Mouse (Mus musculus): ENCODE measurements at regions not wholly inside any gene's neighbourhood (a gene's known extent, or its start where the extent isn't known, plus 50 kb on each side); places are given as distances from the start of the nearest gene placed in this dataset.

DNA sequence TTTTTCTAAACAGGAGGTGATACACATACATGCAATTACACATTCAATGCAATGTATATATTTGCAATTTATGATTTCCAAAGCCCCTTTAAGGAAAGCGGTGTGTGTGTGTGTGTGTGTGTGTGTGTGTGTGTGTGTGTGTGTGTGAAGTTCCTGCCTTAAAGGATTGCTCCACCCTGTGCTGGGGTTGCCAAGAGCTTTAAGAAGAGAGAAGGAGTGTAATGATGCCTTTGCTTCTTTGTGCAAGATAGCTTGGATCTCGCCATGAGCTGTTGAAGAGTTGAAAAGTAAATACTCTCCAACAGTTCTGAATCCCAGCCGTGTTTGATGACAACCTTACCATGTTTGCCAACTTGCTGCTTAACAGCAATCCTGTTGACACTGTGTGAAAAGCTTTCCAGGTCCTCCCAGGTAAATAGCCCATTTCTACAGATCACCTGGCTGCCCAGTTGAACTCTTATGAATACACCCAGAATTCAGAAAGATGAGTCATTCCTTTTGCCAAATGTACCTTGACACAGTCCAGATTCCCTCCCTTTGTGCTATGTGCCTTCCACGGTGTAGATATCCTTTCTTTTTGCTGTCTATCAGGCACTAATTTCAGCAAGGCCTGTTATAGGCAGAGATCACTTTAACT lies 216.3 kb downstream of the Ikzf2 start:
- DNase-seq = no peak

DNA sequence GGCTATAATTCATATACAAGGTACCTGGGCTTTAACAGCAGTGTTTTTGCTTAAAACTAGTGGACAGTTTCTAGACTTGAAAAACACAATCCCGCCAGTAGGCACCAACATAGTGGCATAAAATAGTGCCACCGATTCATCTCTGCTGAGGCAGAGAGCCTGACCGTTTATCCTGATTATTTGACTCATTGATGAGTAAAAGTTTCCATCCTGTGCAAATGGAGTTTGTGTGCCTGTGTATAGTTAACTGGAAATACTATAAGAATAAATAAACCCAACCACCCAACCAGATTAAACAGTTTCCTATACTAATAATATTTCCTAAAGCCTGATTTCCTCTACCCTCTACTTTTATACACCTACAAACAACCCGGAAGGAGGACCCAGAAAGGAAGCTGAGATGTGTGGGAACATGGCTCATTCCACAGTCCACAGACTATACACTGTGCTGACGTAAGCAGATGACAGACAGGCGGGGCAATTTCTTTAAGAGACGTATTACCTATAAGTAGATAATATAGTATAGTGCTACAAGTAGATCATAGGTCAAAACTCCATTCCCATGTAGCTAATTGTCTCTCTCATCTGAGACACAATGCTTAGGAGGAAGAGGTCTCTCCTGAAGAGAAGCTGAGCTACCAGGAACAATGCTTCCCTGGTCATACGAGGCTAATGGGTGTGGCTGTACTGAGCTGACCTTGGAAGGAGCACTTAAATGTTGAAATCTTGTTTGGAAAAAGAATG lies 217.7 kb downstream of the Ikzf2 start:
- DNase-seq = no peak

DNA sequence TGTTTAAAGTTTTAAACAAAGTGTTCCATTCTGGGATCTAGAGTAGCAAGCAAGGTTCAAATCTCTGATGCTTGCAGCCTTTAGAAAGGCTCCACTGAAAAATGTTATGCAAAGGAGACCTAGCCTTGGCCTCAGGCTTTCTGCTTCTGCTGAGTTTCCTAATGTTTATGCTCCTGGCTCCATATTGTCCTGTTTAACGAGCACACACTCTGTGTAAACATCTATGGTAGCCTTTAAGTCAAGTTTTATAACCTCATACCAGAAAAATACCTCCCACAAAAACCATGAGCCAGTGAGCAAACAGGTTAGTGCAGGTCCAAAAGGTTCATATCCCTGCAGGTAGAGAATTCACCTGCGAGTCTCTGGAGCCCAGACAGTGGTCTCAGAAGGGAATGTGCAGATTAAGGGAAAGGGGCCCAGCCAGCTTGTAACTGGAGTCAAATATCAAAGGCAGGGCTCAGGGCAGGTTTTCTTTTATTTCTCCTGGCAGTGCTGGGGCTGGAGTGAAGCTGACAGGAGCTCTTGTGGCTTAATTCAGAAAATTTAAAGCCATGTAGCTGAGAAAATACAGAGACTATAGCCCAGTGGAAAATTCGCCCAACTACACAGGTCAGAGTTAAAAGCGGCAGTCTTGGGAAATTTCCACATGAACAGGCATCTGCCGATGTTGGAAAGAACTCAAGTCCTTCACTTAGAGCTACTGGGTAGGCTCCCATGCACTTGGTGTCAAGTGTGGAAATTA lies 220.3 kb downstream of the Ikzf2 start:
- no peak for DNase-seq

DNA sequence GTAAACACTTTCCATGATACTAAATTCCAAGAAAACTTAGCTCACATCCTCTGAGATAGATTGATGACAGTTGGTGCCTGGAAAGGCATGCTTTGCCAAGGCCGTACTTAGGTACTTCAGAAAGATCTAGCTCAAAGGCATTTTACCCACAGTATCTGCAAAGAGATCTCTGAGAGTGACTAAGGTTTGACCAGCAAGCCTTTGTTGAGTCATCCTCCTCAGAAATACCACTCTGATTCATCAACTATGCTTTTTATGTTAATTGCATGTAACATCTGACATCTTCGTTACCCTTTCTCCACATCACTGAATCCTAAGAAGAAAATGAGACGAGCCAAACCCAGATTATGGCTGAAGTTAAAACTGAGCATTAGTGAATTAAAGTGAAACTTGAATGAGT lies 225.9 kb downstream of the Ikzf2 start:
- DNase-seq = no peak

DNA sequence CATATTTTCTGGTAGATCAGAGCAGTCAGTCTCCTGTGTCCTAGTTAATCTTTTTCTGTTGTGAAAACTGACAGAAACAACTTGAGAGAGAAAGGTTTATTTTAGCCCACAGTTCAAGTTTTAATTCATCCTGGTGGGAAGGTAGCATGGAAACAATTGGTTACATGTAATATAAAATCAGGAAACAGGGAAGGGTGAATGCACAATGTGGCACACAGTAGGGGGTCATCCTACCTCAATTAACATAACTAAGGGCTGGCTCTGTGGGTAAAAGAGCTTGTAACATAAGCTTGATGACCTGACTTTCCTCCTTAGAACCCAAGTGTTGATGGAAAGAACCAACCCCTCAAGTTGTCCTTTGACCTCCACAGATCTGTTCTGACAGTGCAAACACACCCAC lies 227.1 kb downstream of the Ikzf2 start:
- no peak for DNase-seq

DNA sequence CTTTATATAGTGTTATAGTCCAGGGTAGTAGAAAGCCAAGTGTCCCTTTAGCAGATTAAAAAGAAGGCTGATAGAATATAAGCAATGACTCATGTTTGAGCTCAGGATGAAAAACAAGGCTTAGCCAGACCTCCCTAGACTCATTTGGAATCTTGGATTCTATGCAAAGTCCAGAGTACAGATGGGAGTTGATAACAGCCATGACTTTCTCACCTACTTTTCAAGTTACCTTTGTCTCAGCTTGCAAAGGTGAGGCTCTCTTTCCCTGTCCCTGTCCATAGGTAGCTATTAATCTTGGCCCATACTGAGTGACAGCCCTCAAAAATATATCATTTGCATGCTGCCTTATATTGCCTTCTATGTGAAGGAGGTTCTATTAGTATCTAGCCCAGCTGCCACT lies 229.6 kb downstream of the Ikzf2 start:
- no peak for DNase-seq

DNA sequence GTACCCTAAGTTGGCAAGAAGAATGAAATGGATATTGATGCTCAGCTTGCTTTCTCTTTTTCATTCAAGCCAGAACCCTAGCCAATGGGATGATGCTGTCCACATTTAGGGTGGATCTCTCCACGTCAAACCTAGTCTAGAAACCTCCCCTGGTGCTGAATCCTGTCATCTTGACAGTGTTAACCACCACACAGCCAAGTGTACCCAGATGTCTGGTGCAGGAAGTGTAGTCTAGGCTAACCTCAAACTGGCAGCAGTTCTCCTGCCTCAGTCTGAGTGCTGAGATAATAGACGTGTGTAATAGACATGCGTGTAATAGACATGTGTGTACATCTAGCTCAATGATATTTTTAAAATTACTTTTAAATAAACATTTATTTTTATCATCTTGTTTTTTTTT lies 233.1 kb downstream of the Ikzf2 start:
- DNase-seq = no peak

DNA sequence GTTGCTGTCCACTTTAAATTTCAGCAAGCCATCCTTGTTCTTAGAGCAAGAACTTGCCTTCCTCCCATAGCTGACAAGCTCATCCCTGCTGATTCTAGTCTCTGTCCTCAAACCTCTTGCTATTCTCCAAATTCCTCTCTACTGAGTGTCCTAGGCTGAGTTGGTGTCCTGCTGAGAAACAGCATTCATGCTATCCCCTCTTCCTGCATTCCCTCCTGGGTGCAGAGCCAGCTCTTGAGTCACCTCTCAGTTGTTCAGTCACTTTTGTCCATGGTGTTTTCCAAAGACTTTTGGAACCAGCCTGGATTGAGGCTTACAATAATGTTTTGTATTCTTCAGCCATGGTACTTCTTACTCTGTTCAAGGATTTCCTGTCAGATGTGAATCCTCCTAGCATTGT lies 234.1 kb downstream of the Ikzf2 start:
- DNase-seq = no peak

DNA sequence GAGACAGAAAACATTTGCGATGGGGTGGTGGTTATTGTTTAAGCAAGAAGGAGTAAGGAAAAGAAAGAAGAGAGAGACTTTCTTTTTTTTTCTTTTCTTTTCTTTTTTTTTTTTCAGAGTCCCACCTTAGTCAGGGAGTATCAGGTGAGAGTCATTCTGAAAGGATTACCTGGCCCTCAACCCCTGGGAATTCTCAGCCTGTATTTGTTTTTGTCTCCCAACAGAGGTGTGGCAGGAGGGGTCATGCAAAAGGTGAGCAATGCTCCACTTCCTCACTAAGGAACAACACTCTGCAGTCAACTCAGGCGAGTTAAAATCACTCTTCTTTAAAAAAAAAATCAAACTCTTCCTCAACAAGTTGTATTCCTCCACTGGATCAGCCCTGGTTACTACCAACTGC lies 236.6 kb downstream of the Ikzf2 start:
- no peak for DNase-seq

DNA sequence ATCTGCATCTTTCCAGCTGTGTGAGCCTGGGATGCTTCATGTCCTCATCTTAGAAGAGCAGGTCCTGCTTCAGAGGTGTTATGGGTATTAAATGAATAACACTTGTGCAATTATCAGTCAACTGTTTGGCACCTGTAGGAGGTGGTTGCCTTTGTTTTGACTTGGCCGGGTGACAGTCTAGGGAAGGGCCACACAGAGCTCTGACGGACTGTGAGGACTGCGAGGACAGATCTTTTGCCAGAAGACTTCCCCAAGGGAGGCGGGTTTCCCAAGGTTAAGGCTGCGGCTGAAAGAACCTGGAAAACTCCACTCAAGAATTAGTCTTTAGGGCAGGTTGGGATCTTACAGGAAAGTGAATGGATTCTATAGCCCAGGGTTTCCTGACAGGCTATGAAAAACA lies 239.8 kb downstream of the Ikzf2 start:
- no peak for DNase-seq

DNA sequence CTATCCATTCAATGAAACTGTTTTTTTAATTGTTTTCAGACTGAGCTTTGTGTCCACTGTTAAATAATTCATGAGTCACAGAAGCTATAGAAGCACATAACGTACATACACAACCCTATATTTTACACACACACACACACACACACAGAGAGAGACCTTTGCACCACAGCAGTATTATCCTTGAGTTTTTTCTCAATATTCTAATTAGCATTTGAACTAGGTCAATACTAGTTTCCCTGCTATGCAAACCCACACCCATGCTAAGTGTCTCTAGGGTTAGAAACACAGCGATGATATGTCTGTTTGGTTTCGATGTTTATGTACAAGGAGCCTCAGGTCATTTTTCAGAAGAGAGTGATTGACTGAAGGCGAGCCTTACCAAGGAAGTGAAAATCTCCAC lies 242.3 kb downstream of the Ikzf2 start:
- DNase-seq = no peak

DNA sequence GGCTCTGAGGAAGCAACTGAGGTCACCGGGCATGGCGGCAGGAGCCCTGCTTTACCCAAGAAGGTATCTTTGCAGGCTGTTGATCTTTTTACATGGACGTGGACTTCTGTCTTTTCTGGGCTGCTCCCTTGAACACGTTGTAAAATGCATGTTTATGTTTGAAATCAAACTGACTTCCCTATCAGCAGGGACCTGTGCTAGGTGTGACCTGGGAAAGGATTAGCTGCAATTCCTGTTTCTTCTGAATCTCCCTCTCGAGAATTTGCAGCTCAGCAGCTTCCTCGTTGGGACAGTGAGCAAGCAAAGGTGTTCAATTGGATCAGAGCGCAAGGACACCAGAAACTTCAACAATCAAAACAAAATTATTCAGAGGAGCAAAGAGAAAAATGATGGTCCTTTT lies 243.6 kb downstream of the Ikzf2 start:
- DNase-seq = no peak

DNA sequence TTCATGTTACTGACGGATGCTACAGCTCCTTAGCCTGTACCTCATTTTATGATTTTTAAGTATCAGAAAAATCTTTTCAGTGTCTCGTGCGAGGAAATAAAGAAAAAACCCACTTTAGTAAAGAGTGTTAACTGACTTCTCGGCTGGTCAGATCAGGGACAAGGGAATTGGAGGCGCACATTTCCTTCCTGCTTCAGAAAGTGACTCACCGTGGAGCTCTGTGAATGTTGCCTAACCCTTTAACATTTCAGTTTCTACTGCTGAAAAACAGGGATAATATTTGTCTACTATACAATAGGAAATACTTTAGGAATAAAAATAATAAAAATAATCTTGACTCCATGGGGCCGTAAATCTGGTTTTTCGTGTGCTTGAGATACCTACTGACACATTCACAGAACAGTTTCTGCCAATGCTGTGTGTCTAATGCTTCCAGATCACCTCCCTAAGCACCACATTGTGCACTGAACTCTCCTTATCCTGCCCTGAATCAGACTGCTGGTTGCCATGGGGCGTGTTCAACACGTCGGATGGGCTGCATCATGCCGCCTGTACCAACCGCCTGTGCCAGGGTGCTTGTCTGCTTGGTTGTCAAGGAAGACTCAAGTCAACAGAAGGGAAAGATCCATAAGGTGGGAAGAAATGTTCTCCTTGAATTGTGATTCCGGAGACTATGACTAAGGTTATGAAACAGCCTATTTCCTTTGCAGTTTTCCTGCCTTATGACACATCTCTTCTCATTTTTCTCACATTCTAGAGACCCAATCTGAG lies 246.3 kb downstream of the Ikzf2 start:
- no peak for DNase-seq

DNA sequence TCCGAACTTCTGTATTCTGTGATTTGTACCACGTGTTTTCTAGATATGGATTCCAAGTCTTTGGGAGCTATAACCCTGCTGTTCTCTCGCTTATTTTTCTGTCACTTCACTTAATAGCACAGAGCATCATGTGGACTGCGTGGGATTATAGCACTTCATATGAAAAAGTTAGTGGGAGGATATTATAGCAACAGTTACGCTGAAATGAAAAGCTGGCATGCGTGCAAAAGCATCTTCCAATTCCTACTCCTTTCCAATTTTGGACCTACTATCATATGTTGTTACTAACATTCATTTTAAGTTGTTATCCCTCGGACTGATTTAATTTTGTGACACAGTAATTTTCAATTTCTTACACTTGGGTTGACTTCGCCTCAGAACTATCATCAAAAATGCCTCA lies 250.0 kb downstream of the Ikzf2 start:
- no peak for DNase-seq

DNA sequence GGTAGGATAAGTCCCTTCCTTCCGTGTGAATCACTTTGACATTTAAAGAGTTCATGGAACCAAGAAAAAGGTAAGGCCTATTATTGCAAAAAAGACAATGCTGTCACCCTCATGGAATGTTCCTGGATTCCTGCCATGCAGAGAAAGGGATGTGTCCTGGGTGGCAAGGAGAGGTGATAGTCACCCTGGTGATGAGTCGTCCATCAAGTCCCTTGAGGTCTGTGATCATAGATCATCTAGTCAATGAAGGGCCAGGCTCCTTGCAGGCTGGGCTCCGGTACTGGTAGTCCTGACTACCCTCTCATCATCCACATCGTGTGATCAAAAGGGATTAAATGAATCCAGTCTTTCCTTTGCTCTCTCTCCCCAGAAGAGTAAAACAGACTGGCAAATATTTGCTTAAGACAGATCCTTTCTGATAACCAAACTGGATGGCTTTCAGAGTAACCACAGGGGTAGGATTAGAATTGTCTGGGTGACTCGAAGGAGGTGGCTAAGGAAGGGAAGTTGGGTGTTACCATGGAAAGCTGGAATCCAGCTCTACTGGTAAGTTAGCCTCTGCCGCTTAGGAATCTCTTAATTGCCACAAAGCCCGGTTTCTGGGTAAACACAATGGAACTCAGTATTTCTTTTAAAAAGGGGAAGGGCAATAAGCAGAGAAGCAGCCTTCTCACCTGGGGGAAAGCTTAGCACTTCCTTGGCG lies 253.2 kb downstream of the Ikzf2 start:
- DNase-seq = no peak

DNA sequence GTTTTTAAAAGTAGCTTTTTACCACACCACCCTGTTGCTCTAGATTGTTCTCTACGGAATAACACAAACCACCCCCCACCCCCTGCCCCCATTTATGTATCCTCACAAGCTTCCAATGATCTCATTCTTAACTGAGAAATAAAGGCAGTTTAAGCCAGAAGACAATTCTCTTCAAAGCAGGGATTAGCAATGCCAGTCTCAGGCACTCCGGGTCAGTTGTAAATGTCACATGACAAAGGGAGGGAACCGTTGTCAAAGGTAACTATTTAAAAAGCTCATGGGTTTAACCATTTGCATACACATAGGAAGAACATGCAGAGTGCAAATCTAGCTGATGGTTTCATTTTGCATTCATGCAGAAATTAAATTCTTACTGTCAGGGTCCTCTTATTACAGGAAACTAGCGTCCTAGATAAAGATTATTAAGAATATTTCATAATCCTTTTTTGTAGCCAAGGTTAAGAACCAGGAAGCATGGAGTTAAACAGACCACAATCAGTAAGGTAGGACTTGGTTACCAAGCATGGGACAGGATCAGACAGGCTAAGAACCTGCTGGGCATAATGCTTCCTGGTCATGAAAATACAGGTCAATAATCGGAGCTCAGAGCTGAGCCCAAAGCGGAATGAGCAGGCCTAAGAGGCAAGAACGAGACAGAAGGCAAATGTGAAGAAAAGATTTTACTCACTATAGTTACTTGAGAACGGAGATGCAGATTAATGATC lies 256.2 kb downstream of the Ikzf2 start:
- DNase-seq = no peak

DNA sequence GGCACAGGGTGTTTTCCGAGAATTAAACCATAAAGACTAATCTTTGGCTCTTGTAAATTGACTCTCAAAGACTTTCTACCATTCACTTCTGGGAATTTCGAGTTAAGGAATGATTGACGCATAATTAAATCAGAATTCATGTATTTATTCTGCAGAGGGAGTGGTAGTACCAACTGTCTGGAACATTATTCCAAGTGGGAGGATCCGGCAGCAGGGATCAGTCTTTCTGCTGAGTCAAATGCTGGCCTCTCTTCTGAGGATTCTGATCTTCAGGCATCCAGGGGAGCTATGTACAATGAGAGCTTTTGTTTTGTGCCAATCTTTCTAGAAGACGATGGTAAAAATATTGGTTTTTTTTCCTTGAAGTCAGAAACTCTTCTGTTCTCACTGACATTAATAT lies 257.4 kb downstream of the Ikzf2 start:
- DNase-seq = no peak

DNA sequence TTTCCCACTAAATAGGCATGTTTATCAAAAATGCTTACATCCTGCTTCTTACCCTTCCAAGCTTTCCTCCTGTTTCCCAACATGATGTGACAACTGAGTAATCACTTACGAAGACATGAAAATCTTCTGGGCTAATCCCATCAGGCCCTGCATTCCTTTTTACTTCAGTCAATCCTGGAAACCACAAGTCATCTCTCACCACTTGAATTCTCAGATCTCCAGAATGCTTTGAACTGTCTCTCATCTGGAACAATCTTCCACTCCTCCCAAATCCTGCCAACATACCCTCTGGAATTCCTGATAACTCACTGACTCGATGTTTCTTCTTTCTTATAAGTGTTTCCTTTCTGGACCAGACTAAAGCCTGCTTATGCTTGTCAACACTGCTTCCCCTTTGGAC lies 289.4 kb downstream of the Ikzf2 start:
- DNase-seq = no peak

DNA sequence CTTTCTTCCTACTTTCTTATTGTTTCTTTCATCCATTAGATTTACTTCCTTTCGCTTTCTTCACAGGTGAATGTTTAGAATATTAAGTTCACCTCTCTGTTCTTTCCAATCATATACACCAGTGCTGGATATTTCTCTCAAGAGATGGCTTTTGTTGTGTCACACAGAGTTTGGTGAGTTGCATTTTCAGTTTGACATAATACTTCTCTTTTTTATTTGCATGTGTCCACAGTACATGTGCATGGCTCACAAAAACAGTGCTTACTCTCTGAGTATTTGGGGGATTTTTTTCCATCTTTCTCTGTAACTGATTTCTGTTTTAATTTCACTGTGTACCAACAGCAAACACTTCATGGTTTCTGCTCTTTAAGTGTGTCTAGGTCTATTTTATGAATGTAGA lies 274.5 kb upstream of the Erbb4 start:
- DNase-seq = no peak

DNA sequence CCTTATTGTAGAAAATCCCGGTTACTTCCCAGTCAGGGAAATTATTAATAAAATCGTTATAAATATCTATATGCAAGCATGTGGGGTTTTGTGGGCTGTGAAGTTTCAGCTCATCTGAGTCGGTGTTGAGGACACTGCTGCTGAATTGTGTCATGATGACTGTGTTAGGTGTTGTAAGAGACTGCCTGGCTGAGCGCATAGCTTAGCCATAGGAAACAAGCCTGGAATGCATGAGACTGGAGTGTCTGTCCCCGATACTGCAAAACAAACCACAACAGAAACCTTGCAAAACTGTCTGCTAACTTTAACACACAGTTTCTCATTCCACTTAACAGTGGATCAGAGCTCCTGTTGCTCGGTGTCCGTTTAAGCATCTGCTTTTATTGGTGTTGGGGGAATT lies 271.9 kb upstream of the Erbb4 start:
- no peak for DNase-seq

DNA sequence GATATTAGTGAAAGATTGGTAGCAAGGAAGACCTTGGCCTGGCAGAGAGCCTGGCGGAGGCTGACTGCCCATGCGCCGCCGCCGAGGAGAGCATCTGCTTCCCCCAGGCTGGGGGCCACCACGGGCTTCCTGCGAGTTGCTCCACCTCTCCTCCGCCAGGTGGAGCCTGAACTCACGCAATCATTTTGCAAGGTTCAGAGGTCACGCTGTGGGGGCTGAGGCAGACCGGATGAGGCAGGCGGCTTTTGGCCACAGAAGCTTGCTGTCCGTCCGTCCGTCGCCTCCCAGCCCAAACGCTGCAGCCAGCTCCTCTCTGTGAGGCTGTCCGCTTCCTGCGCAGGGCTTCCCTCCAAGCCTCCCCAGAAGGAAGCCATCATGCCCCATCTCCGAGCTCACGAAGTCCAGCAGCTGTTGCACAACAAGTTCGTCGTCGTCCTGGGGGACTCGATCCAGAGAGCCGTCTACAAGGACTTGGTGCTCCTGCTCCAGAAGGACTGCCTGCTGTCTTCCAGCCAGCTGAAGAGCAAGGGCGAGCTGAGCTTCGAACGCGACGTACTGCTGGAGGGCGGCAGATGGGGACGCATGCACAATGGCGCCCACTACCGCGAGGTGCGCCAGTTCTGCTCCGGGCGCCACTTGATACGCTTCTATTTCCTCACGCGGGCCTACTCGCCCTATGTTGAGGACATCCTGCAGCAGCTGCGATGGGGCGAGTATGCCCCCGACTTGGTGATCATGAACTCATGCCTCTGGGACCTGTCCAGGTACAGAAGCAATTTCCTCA lies 269.3 kb upstream of the Erbb4 start:
- no peak for DNase-seq

Measured in kidney, adult 9 months (tissue).